Mouse (Mus musculus): ENCODE measurements at regions not wholly inside any gene's neighbourhood (a gene's known extent, or its start where the extent isn't known, plus 50 kb on each side); places are given as distances from the start of the nearest gene placed in this dataset.

DNA sequence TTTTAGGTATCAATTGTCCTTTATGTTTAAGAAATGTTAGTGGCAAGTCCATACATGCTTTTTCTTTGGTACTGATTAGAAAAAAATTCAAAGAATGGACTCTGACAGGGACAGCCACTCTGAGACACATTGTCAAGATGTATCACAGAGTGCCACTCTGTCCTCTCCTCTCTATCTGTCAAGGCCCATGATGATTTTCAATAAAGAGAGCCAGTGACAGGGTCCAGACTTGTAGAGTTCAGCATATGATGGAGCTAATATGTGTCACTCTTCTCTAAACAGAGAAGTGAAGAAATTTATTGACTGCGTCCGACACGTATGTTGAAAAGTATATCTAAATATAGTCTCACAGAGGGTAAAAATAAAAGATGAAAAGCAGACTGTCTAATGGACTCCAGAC, 672.2 kb upstream of the 4930452B06Rik start:
- intact Hi-C loops (cut with DNase I): no loop called here
- DNase-seq (ENCODE audit: low spot score in 2 of 2): no peak

DNA sequence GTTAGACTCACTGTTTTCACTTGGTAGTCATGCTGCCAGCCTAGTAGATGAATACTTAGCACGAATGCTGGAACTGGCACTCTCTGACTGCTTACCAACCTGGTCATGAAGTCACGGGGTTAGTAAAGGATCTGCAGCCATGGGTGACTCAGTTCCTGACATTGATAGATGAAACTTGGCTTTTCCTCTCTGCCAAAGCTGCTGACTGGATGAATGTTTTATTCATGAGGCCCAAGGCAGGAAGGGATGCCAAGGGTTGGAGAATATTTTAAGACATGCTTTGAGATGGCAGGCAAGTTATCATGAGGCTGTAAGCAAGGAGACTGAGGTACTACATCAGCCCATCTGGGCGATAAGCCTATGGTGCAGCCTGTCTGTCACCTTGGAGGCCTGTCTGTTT, 671.1 kb upstream of the 4930452B06Rik start:
- intact Hi-C loops (cut with DNase I): no loop called here
- peak in 1 of 2 experiments; percentile 3 for DNase-seq (ENCODE audit: low spot score in 2 of 2)

DNA sequence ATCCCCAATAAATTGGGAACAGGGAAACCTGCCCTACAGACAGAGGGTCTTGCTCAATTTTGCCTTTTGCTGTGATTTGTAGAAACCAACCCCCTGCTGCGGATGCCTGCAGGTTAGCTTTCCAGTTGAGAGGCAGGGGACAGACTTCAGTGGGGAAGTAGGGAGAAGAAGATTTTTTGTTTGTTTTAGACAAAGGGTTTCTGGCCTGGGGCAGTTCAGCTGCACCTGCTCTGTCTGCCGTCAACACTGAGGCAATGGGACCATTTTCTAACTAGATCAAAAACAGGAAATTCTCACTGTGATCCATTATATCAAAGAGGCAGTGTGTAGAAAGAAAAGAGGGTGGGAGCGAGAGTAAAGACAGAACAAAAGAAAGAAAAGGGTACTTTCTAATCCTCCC, 665.6 kb upstream of the 4930452B06Rik start:
- DNase-seq (ENCODE audit: low spot score in 2 of 2): no peak
- intact Hi-C loops (cut with DNase I): no loop called here

DNA sequence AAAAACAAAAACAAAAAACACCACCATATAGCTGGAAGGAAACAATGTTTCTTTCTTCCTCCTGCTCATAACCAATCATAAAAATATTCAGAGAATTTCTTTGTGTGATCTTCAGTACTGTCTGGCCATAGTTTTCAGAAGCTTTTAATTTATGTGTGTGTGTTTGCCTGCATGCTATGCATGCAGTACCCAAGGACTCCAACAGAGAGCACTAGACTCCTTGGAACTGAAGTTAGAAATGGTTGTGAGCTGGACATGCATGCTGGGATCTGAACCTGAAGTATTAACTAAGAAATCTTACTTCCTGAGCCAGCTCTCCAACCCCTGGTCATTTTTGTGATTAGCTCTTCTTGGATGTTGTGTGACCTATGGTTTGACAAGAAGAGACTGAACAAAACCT, 664.7 kb upstream of the 4930452B06Rik start:
- intact Hi-C loops (cut with DNase I): no loop called here
- no peak for DNase-seq (ENCODE audit: low spot score in 2 of 2)

DNA sequence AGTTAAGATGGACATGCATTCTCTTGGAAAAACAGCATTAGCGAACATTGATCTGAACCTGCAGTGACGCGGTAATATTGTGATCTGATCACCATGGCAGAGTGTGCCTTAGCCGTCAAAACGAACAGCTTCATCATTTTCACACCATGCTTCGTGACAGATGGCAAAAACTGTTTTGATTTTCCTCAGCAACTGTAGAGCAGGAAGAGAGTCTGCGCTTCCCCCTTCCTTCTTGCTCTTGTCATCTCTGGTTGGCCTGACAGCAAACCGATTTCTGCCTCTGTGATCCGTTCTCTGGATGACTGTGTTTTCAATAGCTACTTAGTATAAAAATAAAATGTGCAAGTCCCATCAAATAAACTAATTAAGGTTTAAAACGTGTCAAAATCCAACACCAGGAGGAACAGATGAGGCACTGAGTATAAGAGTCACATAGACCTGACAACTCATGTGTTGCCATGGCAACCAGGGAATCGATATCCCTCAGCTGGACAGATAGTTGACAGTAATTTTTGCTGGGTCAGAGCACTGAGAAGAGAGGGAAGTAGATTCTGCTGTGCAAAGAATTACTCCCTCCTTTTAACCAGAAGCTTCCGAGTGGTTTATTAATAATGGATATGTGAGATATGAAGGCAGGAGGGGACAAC, 663.9 kb upstream of the 4930452B06Rik start:
- DNase-seq (ENCODE audit: low spot score in 2 of 2): peak; percentile 38 to 47
- intact Hi-C loops (cut with DNase I): no loop called here

DNA sequence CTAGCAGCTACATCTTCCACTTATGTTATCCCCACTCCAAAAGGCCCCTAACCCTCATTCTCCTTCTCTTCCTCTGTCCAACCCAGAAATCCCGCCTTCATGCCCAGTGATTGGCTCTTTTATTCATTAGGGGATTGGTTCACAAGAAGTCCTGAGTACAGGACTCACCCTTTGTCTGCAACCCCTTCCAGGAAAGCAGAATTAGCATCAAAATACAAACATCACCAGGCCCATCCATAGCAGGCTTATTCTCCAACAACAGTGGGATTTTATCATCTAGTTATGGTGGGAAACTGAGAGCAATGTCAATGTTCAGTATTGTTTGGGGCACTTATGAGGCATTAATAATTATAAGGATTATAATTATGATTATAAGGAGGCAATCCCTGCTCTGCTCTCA, 661.3 kb upstream of the 4930452B06Rik start:
- intact Hi-C loops (cut with DNase I): no loop called here
- DNase-seq (ENCODE audit: low spot score in 2 of 2): no peak

DNA sequence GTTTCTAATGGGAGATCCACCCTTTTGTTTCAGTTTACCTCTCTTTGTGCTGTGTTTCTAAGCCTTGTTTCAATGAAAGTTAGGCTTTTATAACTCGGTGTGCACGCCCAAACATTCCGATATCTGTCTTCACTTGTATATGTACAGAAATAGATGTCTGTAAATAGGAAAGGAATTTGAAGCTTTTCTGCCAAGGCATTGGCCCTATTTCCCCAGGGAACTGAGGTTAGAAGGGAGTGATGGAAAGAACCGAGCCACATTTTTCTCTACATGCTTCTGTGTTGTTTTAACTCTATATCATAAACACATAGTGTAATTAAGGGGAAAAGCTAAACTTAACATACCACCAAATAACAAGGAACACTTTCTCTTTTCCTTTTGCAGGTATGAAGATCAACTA, 653.8 kb upstream of the 4930452B06Rik start:
- no peak for DNase-seq (ENCODE audit: low spot score in 2 of 2)
- intact Hi-C loops (cut with DNase I): no loop called here

DNA sequence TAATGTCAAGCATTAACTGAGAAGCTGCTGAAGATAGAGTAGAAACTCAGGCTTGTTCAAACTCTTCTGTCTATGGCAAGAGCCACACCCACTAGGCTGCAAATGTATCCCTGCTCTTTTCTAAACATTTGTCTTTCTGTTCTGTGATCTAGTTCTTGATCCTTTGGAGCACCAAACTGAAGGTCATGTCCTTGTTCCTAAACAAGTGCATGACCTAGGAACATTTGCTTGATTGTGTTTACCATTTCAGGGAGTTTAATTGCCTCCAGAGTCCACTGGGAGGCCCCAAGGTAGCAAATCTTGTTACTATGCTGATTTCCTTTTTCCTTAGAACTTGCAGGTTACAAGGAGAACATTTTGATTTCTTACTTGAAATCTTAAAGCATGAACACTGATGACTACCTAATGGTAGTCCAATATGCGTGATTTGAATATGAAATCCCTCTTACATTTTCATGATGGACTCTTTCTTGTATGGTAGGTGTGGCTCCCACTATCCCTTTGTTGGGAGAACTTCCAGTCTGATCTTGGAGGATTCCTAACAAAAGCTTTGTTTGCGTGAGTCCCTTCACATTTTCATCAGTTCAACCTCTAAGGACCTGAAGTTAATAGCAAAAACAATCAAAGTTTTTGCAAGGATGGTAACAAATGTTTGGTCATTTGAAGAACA, 652.9 kb upstream of the 4930452B06Rik start:
- no peak for DNase-seq (ENCODE audit: low spot score in 2 of 2)
- intact Hi-C loops (cut with DNase I): no loop called here

DNA sequence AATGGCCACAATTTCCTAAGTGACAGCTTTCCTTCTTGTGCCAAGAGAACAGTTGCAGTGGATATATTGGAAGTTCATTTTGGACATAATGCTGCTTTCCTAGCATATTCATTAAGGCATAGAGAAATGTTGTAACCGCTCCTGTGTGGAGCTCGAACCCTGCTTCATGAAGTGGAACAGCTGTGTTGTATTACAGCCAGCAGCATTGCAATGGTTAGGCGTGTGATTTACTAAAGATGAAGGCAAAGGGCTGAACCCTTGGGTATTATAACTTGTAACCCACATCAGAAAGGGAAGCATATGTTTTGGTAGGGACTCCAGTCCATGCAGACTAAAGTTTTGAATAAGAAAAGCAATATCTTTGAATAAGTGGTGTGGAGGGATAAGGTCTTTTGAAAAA, 649.2 kb upstream of the 4930452B06Rik start:
- intact Hi-C loops (cut with DNase I): no loop called here
- no peak for DNase-seq (ENCODE audit: low spot score in 2 of 2)

DNA sequence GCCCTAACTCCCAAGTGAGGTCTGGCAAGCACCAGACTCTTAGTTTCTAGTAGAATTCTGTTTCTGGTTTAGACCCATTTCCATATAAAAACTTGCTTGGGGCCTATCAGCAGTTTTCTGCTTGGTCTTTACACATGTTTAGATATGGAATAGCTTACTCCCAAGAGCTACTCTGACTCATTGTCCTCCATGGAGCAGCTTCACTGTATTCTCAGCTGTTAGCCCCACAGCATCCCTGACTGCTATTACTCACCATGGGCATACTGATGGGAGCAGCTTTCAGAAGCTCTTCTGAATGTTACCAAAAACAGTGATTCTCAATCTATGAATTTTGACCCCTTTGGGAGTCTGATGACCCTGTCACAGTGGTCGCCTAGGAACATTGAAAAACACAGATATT, 630.1 kb upstream of the 4930452B06Rik start:
- intact Hi-C loops (cut with DNase I): no loop called here
- no peak for DNase-seq (ENCODE audit: low spot score in 2 of 2)

DNA sequence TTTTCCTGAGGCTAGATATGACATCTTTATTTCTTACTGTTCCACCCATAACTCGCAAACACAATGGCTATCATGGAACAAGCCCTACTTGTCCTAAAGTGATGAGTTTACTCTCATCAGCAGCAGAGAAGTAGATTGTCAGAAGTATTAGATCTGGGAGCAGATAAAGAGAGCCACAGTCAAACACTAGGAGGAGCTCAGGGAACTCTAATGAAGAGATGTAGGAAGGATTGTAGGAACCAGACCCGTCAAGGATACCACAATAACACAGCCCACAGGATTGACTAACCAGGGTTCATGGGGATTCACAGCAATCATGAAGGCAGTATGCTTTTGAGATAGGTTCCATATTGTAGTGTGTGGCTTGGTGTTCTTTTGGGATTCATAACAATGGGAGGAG, 628.5 kb upstream of the 4930452B06Rik start:
- intact Hi-C loops (cut with DNase I): no loop called here
- peak; percentile 7 for DNase-seq (ENCODE audit: low spot score in 2 of 2)

DNA sequence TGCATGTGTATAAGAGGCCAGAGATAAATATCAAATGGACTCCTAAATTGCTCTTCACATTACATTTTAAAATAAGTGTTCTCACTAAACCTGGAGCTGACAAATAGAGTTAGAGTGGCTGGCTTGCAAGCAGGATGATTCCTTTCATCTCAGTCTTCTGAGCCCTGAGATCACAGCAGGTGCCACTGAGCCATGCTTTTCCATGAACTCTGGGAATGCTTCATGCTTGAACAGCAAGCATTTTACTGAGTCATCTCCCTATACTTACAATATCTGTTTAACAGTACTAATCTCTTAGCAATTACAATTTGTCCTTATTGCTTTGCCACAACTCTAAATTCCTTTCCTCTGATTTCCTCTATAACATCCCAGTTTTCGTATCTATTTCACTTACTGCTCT, 622.1 kb upstream of the 4930452B06Rik start:
- intact Hi-C loops (cut with DNase I): no loop called here
- DNase-seq (ENCODE audit: low spot score in 2 of 2): no peak

DNA sequence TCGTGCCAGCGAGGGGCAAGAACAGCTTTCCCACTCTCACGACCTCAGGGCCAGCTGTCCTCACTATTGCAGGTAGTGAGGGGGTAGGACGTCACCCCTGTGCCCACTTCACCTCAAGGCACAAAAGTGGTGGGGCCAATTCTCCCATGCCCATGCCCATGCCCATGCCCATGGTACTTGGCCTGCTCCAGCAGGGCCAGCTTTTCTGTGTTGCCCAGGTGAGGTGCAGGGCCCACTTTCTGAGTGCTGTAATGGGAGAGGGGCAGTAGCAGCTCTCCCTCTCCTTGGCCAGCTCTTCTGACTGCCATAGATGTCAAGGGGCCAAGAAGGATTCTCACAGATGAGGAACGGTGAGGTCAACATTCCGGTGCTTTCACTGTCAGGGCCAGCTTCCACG, 619.6 kb upstream of the 4930452B06Rik start:
- intact Hi-C loops (cut with DNase I): no loop called here
- no peak for DNase-seq (ENCODE audit: low spot score in 2 of 2)

DNA sequence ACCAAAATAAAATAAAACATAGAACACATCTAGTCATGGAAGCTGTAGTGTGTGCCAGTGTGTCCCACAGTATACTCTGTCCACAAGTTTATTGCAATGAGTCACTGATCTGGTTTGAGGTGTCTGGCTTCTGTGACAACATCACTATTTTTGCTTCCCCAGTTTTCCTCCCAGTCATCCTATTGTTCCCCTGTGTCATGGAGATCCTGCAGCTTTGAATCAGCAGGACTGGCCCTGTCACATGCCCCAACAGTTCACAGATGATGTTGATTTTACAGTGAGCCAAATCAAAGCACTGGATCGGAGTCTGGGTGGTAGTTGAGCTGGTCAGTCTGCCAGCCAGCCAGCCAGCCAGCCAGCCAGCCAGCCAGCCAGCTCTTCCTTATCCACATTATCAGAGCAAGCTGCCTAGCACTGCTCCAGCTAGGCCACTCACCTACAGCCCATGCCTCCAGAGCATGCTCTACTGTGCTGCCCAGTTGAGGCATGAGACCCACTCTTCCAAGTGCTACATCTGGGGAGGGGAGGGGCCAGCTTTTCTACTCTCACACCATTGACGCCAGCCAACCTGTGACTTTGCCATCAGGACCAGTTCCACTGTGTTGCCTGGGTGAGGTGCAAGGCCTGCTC, 619.1 kb upstream of the 4930452B06Rik start:
- intact Hi-C loops (cut with DNase I): no loop called here
- no peak for DNase-seq (ENCODE audit: low spot score in 2 of 2)

DNA sequence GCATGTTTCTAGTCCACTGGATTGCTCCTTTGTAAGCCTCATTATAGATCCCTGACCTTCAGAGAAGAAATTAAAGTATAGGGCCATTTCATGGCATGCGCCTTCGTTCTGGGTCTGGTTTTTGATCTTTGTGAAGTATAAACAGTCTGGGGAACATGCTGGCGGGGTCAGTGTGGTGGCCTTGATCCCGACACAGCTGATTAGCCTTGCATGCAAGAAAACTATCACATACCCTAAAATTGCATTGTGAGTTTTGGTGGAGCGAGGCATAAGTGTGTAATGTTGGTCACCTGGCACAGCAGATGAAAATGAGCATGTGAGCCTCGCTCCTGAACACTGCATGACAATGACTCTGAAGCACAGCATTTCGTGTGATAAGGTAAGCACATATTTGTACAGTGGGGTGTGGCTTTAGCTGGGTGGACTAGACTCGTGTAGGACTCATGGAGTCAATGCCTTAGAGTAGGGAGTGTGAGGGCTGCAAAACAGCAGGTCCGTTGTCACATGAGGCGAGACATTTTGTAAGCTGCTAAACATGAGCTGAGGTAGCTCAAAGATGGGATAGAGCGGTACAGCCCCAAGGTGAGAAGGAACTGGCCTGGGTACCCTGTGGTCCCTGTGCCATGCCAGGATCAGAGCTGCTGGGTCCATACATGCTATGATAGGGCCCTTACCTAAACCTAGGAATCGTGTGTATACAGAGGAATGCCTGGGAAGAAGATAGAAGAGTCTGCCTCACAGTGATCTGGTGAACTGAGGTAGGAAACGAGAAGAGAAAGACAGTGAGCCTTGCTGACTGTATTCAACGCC, 601.4 kb upstream of the 4930452B06Rik start:
- intact Hi-C loops (cut with DNase I): no loop called here
- no peak for DNase-seq (ENCODE audit: low spot score in 2 of 2)

DNA sequence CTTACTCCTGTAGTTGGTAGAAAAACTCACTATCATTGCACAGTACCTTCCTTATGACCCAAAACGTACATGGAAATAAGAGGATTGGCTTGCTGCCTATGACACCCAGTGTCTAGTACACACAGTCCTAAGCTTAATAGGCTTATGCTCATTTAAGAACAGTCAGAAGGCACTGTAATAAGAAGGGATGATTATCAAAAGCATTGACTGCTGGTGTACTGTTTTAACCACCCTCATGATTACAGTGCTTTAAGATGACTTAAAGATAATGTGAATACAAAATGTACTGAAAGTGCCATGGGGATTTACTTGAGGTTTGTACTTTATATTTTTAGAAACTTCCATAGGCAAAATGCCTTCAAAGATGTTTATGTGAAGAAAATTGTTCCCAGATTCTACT, 586.0 kb upstream of the 4930452B06Rik start:
- DNase-seq (ENCODE audit: low spot score in 2 of 2): peak in 1 of 2 experiments; percentile 22
- intact Hi-C loops (cut with DNase I): no loop called here

DNA sequence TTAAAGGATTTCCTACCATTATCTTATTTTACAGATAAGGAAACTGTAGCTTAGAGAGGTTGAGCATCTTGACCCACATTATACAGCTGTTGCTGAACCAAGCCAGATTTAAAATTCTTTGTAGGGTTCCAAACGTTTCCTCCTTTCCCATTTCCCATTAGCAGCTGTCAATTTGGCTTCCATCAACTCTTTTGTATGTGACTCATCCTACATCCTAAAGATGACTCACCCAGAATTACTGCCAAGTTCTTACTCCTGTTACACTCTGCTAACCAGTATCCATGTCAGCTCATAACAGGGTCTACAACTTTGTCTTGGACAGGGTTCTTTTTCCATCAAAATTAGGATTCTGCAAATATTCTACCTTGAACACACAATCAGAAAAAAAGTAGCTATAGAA, 579.2 kb upstream of the 4930452B06Rik start:
- no peak for DNase-seq (ENCODE audit: low spot score in 2 of 2)
- intact Hi-C loops (cut with DNase I): no loop called here

DNA sequence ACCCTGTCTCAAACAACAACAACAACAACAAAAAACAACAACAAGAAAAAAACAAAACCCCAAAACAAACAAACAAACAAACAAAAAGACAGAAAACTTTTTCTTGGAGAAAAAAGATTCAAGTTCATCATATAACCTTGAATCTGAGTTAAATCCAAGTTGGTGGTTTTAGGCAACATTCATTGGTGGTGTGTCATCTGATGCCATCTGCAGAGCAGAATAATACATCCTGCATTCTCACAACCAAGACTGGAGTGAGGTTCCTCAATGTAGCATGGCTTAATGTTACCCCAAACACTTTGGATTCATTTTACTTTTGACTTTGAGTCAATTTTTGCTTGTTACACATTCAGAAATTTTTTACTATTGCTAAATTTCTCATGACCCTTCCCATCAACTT, 577.3 kb upstream of the 4930452B06Rik start:
- no peak for DNase-seq (ENCODE audit: low spot score in 2 of 2)
- intact Hi-C loops (cut with DNase I): no loop called here

DNA sequence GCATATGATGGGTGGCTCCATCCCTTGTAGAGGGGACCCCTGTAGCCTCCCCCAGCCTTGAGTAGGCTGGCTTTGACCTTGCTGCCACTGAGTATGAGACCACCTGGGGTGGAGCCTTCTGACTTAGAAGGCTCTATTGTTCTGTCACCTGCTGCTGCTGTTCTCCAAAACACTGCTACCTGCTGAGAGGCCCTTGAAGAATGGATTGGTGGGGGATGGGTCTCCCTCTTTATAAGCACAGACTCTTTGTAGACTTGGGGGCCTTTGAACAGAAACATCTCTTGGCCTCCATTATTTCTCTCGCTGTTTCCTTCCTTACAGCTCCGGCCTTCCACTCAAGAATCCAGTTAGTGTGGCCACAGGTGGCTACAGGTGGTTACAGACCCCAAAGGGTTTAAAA, 576.1 kb upstream of the 4930452B06Rik start:
- no peak for DNase-seq (ENCODE audit: low spot score in 2 of 2)
- intact Hi-C loops (cut with DNase I): no loop called here

DNA sequence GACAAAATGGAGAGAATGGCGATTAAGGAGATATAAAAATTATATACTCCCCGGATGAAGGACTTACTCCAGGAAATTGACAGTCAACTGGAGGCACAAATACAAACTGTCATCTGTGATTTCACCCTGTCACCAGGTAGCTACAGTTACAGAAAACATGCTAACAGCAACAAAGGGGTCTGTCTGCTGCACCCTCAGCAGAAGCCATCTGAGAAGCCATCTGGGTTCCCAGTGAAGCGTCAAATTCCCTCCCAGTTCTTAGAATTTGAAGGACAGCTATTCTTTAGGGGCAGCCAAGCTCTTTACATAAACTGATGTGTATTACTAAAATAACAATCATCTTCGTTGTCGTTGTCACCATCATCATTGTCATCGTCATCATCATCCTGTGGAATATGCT, 561.6 kb upstream of the 4930452B06Rik start:
- no peak for DNase-seq (ENCODE audit: low spot score in 2 of 2)
- intact Hi-C loops (cut with DNase I): no loop called here
